Mouse (Mus musculus) intestine, embryonic 16.5 days (tissue): ENCODE data around the gene Smu1. TPM values are rescaled to one million over a fixed set of nuclear protein-coding genes. Genes with fewer than 3 reads are reported as not detected.

ENCODE experiments used
- ATAC-seq: fragments of 200-750 bp; cut with Nextera tagmentation; 2 replicates; pipeline ENCODE4 v1.8.0; 2017; ENCODE audit warnings: moderate TSS enrichment, moderate library complexity
- H3K27ac ChIP-seq: fragments of 300-500 bp; sonication (generic); 2 replicates; pipeline ENCODE4 v1.5.1; 2014; ENCODE audit warnings: mild to moderate bottlenecking, low read length
- H3K27me3 ChIP-seq: fragments of 300-500 bp; sonication (generic); replicated peaks from 2 replicates; pipeline ENCODE4 v1.6.1; 2014; ENCODE audit warnings: low read length, control low read depth, mixed read lengths; ENCODE audit not compliant: control insufficient read depth, insufficient read depth
- H3K36me3 ChIP-seq: fragments of 300-500 bp; sonication (generic); 2 replicates; pipeline ENCODE4 v1.6.1; 2014; ENCODE audit warnings: low read length, control low read depth; ENCODE audit not compliant: control insufficient read depth, insufficient read depth
- H3K4me1 ChIP-seq: fragments of 300-500 bp; sonication (generic); 2 replicates; pipeline ENCODE4 v1.6.1; 2014; ENCODE audit warnings: low read length, control low read depth, mixed read lengths; ENCODE audit not compliant: control insufficient read depth, insufficient read depth
- H3K4me2 ChIP-seq: fragments of 300-500 bp; sonication (generic); 2 replicates; pipeline ENCODE4 v1.6.1; 2014; ENCODE audit warnings: low read depth, low read length, control low read depth
- H3K4me3 ChIP-seq: fragments of 300-500 bp; sonication (generic); 2 replicates; pipeline ENCODE4 v1.5.1; 2014; ENCODE audit warnings: mild to moderate bottlenecking, low read length
- H3K9ac ChIP-seq: fragments of 300-500 bp; sonication (generic); 2 replicates; pipeline ENCODE4 v1.6.1; 2014; ENCODE audit warnings: low read depth, low read length
- H3K9me3 ChIP-seq: fragments of 300-500 bp; sonication (generic); 2 replicates; pipeline ENCODE4 v1.6.1; 2016; ENCODE audit warnings: low read length, control low read depth; ENCODE audit not compliant: control insufficient read depth
- WGBS: fragments of 180-500 bp; shearing (Covaris S2); extraction: QIAGEN DNeasy Blood & Tissue Kit; methylation state at CpG from one replicate; pipeline ENCODE4 v1.1.7; 2014; 5-methylcytosine and 5-hydroxymethylcytosine counted together
- polyA plus RNA-seq: library from polyadenylated mRNA; unstranded; fragments of >200 nt; fragmentation: Nextera tagmentation; extraction: Ambion mirVana; gene quantifications from 2 replicates; pipeline ENCODE4 v1.2.1, GENCODE M21; 2015

Gene Smu1
- polyA plus RNA-seq, 1 experiment from 2014 or later: 145 TPM

- no peaks in the 10 kb centered on the region for H3K36me3 ChIP-seq
- no peaks in the 10 kb centered on the region for H3K27me3 ChIP-seq
- H3K9me3 ChIP-seq: no peaks in the 10 kb centered on the region
- WGBS: under 1% methylated on average over 59 of the region's 62 CpGs
- peak overlapping the region; percentile 72 for H3K4me2 ChIP-seq
- H3K9ac ChIP-seq: peak overlapping the region; percentile 93
- peaks cover 20% of the 10 kb centered on the region for H3K4me1 ChIP-seq
- H3K27ac ChIP-seq: peak overlapping the region; percentile 99
- H3K4me3 ChIP-seq: peak overlapping the region; percentile 76
- ATAC-seq: peak; percentile 80
Observed at GRCm38 (mm10) chr4:40722687-40723460, 34.8 kb downstream of the Smu1 start.

GRCm38 (mm10) chr4:40722011-40722666 is 35.6 kb downstream of the Smu1 start, which contains the start of gene Dnaja1:
Gene Dnaja1 (plus strand): TSS chr4:40722150.
- Histone ChIP-seq H3K9ac (peak within 1 kb of the TSS; percentile 93), H3K27ac (peak within 1 kb of the TSS; percentile 99), H3K27me3 (no peaks in the 10 kb centered on the region), H3K9me3 (no peaks in the 10 kb centered on the region), H3K4me1 (peaks cover 20% of the 10 kb centered on the region), H3K36me3 (no peaks in the 10 kb centered on the region), H3K4me3 (peak within 1 kb of the TSS; percentile 76), H3K4me2 (peak within 1 kb of the TSS; percentile 72)
- WGBS: under 1% methylated on average over 47 of the region's 54 CpGs
- ATAC-seq: peak; percentile 91

DNA sequence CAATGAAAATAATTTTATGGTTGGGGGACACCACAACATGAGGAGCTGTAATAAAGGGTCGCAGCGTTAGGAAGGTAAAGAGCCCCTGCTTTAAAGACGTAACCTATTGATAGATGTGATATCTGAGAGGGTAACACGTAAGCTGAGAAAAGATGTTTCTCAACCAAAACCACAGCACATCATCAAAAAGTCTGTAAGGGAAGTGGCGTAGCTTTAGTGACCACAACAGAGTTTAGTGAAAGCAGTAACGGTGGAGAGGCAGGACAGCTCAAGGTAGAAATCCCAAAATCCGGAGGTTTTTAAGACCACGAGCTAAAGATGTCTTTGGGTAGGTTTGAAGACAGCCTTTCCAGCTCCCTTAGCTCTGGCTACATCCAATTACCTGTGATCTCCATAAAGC is 36.8 kb downstream of the Smu1 start:
- WGBS: 92% methylated on average over 8 of the region's 8 CpGs
- H3K9me3 ChIP-seq: no peaks in the 10 kb centered on the region
- H3K27ac ChIP-seq: peak overlapping the region; percentile 99
- H3K4me2 ChIP-seq: no peak overlapping the region
- H3K36me3 ChIP-seq: no peaks in the 10 kb centered on the region
- H3K9ac ChIP-seq: no peak overlapping the region
- no peak overlapping the region for H3K4me3 ChIP-seq
- H3K4me1 ChIP-seq: peaks cover 16% of the 10 kb centered on the region
- H3K27me3 ChIP-seq: no peaks in the 10 kb centered on the region
- ATAC-seq: no peak

DNA sequence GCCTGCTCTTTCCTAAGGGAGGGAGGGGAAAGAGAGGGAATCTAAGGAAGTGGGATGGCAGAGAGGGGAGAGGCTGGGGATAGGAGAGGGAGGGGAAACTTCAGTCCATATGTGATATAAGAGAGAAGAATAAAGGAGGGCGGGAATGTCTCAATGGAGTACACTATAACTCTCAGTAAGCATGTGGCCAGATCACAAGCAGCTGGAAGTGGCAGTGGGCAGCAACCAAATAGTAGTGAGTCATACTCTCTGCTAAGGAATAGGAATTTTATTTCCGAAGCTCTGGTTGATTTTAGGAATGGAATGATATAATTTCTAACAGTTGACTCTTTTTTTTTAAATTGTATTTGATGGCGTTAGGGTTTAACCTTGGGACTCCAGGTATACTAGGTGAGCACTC is 40.6 kb downstream of the Smu1 start:
- H3K4me2 ChIP-seq: no peak overlapping the region
- H3K9ac ChIP-seq: no peak overlapping the region
- H3K4me1 ChIP-seq: peaks cover 5% of the 10 kb centered on the region; the same call in 1 of the 2 replicates
- no peaks in the 10 kb centered on the region for H3K36me3 ChIP-seq
- no peak overlapping the region for H3K27ac ChIP-seq
- H3K4me3 ChIP-seq: no peak overlapping the region
- 87% methylated on average over 3 of the region's 3 CpGs for WGBS
- no peaks in the 10 kb centered on the region for H3K9me3 ChIP-seq
- no peaks in the 10 kb centered on the region for H3K27me3 ChIP-seq
- no peak for ATAC-seq

GRCm38 (mm10) chr4:40703710-40704275 is 53.9 kb downstream of the Smu1 start:
- H3K4me3 ChIP-seq: peak overlapping the region; percentile 60
- H3K4me2 ChIP-seq: peak overlapping the region; percentile 72
- H3K4me1 ChIP-seq: peaks cover 25% of the 10 kb centered on the region
- ATAC-seq: no peak
- H3K27ac ChIP-seq: peak overlapping the region; percentile 98
- 11% methylated on average over 9 of the region's 9 CpGs for WGBS
- no peaks in the 10 kb centered on the region for H3K36me3 ChIP-seq
- no peaks in the 10 kb centered on the region for H3K27me3 ChIP-seq
- H3K9ac ChIP-seq: peak overlapping the region; percentile 72
- H3K9me3 ChIP-seq: no peaks in the 10 kb centered on the region

DNA sequence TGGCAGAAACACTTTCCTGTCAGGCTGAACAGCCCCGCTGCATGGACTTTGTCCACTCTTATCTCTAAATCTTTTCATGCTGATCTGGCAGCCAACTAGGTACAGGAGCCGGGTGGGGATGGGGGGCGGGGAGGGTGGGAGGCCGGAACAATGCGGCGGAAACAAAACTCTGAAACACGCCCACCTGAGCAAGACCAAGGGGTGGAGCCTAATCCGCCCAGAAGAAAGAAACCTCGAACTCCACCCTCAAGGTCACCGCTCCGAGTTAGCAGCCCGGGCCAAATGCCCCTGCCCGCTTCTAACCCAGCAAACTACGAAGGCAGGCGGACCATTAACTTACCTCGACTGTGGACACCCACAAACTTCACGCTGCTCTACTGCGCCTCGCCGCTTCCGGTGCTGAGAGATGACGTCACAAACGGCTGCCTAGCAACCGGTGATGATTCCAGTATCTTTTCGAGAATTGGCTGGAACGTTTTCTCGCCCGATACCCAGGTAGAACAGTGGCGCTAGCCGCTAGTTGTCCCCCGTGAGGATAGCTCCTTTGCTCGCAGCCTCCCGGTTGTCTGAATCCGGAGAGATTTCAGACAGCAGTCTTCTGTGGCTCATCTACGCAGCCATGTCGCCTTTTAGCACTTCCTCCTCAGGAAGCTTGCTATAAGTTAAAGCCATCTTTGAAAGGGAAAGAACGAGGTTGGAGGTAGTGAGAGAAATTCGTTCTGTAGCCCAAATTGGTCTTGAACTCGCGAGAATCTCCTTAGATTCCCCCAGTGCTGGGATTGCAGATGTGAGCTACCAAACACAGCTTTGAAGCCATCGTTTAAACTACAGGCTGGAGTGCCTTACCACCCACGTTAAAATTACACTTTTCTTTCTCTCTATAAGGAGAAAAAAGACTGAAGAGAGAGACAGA is 54.7 kb downstream of the Smu1 start, which contains the start of gene Aptx:
Gene Aptx (minus strand): TSS at position 398 of the 913 bp plus-strand sequence.
- Histone ChIP-seq H3K9ac (peak within 1 kb of the TSS; percentile 72), H3K4me3 (peak within 1 kb of the TSS; percentile 60), H3K9me3 (no peaks in the 10 kb centered on the region), H3K4me2 (peak within 1 kb of the TSS; percentile 72), H3K27ac (peak within 1 kb of the TSS; percentile 98), H3K36me3 (no peaks in the 10 kb centered on the region), H3K27me3 (no peaks in the 10 kb centered on the region), H3K4me1 (peaks cover 25% of the 10 kb centered on the region)
- under 1% methylated on average over 42 of the region's 42 CpGs for WGBS
- ATAC-seq: peak; percentile 85

- Histone ChIP-seq H3K9ac (peak overlapping the region; percentile 72; the same call in 1 of the 2 replicates), H3K9me3 (no peaks in the 10 kb centered on the region), H3K36me3 (no peaks in the 10 kb centered on the region), H3K27me3 (no peaks in the 10 kb centered on the region), H3K27ac (peak overlapping the region; percentile 98), H3K4me1 (peaks cover 25% of the 10 kb centered on the region), H3K4me3 (peak overlapping the region; percentile 60), H3K4me2 (peak overlapping the region; percentile 72)
- WGBS: 64% methylated on average over 3 of the region's 3 CpGs
- ATAC-seq: no peak
Observed at GRCm38 (mm10) chr4:40701796-40702195, 55.9 kb downstream of the Smu1 start.

DNA sequence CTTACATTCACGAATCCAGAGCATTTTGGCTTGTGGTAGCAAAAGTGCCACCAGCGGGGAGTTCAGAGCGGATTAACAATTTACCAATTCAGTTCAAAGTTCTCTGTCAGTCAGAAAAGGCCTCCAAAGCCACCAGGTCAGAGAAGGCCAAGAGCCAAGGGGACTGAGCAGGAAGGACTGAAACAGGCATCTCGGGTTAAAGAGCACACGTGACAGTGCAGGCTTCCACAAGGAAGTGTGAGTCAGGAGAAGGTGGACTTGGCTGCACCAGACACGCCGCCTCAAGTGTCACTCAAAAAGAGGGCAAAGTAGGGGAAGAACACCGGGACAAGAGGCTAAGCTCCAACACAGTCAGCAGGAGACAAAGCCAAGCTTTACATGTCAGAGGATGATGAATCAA is 57.5 kb downstream of the Smu1 start:
- no peaks in the 10 kb centered on the region for H3K27me3 ChIP-seq
- no peak overlapping the region for H3K4me3 ChIP-seq
- WGBS: 58% methylated on average over 8 of the region's 8 CpGs
- no peak overlapping the region for H3K4me2 ChIP-seq
- no peaks in the 10 kb centered on the region for H3K36me3 ChIP-seq
- H3K9me3 ChIP-seq: no peaks in the 10 kb centered on the region
- peak overlapping the region; percentile 83 for H3K27ac ChIP-seq
- H3K9ac ChIP-seq: peak overlapping the region; percentile 18; the same call in 1 of the 2 replicates
- peaks cover 25% of the 10 kb centered on the region for H3K4me1 ChIP-seq
- peak; percentile 75 for ATAC-seq
